Mouse (Mus musculus) liver, adult 10 weeks (tissue): ENCODE measurements around the gene Tpsg1. TPM values are rescaled to one million over a fixed set of nuclear protein-coding genes. Genes with fewer than 3 reads are reported as not detected.

ENCODE experiments used
- polyA plus RNA-seq: library from polyadenylated mRNA; stranded (reverse); fragments of 350-450 nt; fragmentation: Illumina TruSeq; extraction: RNeasy Lipid Tissue Mini Kit (QIAGEN cat#74804); gene quantifications from one replicate; pipeline ENCODE4 v1.2.3, GENCODE M21; 2014; ENCODE audit warnings: low read depth, low replicate concordance

The Tpsg1 gene
- polyA plus RNA-seq: not detected

DNA sequence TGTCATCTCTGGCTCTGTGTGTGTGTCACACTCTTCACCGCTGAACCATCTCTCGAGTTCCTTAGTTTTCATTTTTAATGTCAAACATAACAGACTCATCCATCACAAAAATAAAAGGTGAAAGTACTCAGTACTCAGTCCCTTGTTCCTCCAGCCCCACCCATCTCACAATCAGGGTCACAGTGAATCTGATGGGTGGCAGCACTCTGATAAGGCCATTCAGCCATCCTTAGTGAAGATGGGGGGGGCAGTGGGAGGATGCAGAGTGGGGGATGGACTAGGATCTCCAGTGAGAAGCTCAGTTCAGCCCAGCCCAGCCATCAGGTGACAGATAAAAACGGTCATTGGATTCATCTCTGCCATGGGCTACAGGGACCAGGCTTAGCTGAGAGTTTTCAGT is at the start of gene Tpsg1:
Tpsg1 (plus strand) TSS at position 301 of the 400 bp plus-strand sequence.

GRCm38 (mm10) chr17:25345462-25345861 is 23.6 kb upstream of the Tpsg1 start, which contains the start of gene Tpsab1:
Gene Tpsab1, minus strand, starts transcription at chr17:25345562.

GRCm38 (mm10) chr17:25366005-25366404 is 3.1 kb upstream of the Tpsg1 start, which contains the start of gene Tpsb2:
Gene Tpsb2, plus strand, starts transcription at chr17:25366305.

Other genes starting within 250 kb of the Tpsg1 start
- gene Ptx4, start 248.5 kb upstream of the Tpsg1 start, polyA plus RNA-seq: not detected
- gene Clcn7, start 235.9 kb upstream of the Tpsg1 start, polyA plus RNA-seq: 4.5 TPM
- not detected for gene Ccdc154, start 206.8 kb upstream of the Tpsg1 start, polyA plus RNA-seq
- not detected for gene Gm38655, start 193.8 kb upstream of the Tpsg1 start, polyA plus RNA-seq
- 10.1 TPM for gene BC003965, start 184.7 kb upstream of the Tpsg1 start, polyA plus RNA-seq
- 14.5 TPM for gene Unkl, start 180.9 kb upstream of the Tpsg1 start, polyA plus RNA-seq
- 11.4 TPM for gene Gnptg, start 129.1 kb upstream of the Tpsg1 start, polyA plus RNA-seq
- gene Tsr3, start 129.1 kb upstream of the Tpsg1 start, polyA plus RNA-seq: 5.3 TPM
- not detected for gene Baiap3, start 112.9 kb upstream of the Tpsg1 start, polyA plus RNA-seq
- 89.5 TPM for gene Ube2i, start 94.7 kb upstream of the Tpsg1 start, polyA plus RNA-seq
- gene Prss34, start 70.9 kb upstream of the Tpsg1 start, polyA plus RNA-seq: not detected
- gene Prss28, start 60.6 kb upstream of the Tpsg1 start, polyA plus RNA-seq: not detected
- gene Prss29, start 50.6 kb upstream of the Tpsg1 start, polyA plus RNA-seq: not detected
- not detected for gene Tpsab1, start 23.7 kb upstream of the Tpsg1 start, polyA plus RNA-seq
- gene Tpsb2, start 3.0 kb upstream of the Tpsg1 start, polyA plus RNA-seq: not detected
- gene Cacna1h, start 64.5 kb downstream of the Tpsg1 start, polyA plus RNA-seq: not detected
- gene Tekt4, start 85.3 kb downstream of the Tpsg1 start, polyA plus RNA-seq: not detected
- gene Sstr5, start 128.0 kb downstream of the Tpsg1 start, polyA plus RNA-seq: not detected
- not detected for gene Sox8, start 201.4 kb downstream of the Tpsg1 start, polyA plus RNA-seq
- 2.1 TPM for gene Lmf1, start 209.8 kb downstream of the Tpsg1 start, polyA plus RNA-seq